Mouse (Mus musculus) natural killer cell, adult 2 months (primary cell): ENCODE results near the gene H2-K1.
"Not testable (repeated sequence)": the region's sequence is repeated elsewhere in the genome, so short reads cannot be mapped to it uniquely, and the experiment has no call there.

Source experiments
- DNase-seq, 2 experiments: peaks; one replicate each; pipeline ENCODE4 v3.0.0; 2022; ENCODE audit warnings: low spot score in 2 of 2

Gene H2-K1

DNA sequence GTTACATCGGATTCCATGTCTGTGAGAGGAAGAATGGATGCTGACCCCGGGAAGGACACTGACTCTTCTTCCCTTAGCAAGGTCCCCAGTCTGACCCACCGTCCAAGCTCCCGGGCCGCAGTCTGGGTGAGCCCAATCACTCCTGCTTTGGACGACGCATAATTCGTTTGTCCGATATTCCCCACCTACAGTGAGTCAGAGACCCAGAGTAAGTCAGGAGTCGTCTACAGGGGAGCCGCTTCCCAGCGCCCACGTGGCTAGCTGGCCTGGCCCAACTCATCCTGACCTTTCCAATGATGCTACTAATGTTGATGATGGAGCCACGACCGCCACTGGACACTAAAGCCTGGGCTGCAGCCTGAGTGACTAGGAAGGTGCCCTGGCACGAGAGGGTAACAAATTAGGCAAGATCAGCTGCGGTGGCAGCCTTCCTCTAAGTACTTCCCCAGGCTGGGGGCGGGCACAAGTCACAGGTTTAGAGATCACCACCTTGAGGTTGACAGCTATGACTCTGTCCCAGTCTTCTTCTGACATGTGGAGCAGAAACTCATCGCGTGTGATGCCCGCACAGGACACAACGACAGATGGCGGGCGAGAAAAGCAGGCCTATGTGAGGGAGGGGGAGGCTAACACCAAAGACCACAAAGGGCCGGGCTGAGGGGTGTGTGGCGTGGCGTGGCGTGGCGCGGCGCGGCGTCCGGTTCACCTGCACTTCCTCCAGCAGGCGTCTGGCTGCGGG lies 26.9 kb upstream of the H2-K1 start:
- DNase-seq, result peak; percentile 78 to 80

DNA sequence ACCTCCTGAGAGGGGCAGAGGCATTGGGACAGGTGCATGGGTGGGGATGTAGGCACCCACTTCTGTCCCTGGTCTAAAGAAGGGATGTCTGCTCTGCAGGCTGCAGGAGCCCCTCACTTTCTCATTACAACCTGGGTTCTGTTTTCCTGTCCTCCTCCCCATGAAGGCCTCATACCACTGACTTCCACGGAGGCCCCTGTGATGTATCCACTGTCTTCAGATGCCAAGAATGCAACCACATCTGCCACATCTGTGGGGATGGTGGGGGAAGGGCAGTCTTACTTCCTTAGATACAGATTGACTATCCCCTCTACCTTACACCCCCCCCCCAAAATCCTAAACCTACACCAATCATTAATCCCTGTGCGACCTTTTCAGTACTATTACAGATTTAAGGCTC lies 26.1 kb upstream of the H2-K1 start:
- no peak for DNase-seq

DNA sequence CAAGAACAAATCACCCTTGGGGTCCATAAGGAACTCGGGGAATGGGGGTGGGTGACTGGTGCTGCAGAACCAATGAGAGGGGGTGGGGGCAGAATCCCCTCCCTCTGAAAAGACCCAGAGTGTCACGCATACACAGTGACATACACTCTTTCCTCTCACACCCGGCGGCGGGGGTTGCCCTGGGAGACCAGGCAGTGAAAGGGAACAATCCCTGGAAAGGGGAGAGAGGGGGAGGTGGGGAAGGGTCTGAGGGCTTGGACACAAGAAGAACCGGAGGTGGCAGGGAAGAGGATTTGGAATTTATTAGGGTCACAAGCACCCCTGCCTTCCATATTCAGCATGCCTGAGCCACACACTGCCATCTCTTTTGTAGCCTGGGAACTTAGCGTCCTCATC lies 25.6 kb upstream of the H2-K1 start:
- DNase-seq, result no peak

DNA sequence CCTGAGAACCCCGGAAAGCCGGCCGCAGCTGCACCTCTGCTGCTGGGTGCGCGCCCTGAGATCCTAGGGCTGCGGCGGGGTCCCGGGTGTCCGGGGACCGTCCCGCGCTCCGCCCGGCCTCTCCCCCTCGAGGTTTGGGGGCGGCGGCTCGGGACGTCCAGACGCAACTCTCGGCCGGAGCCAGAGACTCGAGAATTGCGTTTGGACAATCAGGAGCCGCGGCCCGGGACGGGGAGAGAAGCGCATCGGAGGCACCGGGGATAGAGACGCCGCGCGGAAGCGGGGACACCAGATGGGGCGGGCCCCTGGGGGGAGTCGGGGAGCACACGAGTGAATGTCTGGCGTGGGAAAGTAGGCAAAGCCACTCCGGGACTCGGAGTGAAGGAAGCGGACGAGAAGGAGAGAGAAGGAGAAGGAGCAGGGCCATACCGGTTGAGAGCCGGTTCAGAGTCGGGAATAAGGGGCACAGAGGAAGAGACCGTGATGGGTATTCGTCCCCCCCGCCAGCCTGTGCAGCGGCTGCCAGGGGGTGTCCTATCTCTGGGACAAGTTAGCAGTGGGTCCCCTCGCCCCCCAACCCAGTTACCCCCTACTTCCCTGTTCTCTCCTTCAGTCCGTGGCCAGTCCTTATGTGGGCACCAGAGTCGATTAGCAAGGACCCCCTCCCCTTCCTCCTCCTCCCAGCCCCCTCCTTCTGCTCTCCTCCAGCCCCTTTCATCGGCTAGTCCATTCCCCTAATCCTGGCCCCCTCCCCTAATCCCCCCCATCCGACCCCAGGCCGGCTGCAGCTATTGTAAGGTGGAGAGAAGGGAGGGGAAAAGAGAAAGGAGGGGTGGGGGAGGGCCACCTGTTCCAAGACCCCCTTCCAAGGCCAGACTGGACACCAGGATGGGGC lies 25.0 kb upstream of the H2-K1 start:
- DNase-seq, result no peak

DNA sequence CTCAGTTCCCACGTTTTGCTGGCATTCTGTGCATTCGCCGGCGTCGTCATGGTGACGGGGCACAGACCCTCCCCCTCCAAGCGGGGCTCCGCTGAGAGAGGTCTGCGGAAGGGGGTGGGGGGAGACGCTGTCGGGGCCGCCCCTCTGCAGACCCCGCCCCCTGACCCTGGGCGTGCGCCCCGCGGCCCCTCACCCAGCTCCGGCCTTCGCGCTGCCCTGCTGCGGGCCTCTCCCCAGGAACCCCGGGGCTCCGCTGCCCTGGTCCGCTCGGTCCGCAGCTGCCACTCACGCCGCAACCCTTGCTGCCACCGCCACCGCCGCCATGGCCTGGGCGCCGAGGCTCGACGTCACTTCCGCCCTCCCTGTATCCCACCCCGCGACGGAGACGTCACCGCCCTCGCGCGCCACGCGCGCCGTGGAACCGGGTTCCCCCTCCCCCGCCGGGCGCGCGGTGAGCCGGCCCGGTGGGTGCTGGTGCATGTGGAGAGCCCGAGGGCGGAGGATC lies 24.2 kb upstream of the H2-K1 start, which contains the start of gene Ring1:
Ring1 (minus strand) TSS at position 364 of the 505 bp plus-strand sequence.
- peak; percentile 78 to 83 for DNase-seq

DNA sequence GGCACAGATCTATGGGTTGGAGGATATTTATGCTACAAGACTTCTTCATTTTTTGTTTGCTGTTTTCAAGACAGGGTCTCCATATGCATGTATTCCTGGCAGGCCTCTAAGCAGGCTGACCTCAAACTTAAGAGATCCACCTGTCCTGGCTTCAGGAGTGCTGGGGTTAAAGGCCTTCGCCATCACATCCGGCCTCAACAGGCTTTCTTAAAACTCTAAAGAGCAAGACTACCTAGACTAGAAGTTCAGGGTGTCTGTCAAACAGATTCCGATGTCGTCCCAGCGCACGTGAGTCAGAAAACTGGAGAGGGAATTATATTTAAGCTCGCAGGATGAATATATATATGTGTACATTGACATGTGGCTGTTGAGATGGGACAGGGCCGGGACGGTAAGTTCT lies 23.5 kb upstream of the H2-K1 start:
- no peak for DNase-seq

DNA sequence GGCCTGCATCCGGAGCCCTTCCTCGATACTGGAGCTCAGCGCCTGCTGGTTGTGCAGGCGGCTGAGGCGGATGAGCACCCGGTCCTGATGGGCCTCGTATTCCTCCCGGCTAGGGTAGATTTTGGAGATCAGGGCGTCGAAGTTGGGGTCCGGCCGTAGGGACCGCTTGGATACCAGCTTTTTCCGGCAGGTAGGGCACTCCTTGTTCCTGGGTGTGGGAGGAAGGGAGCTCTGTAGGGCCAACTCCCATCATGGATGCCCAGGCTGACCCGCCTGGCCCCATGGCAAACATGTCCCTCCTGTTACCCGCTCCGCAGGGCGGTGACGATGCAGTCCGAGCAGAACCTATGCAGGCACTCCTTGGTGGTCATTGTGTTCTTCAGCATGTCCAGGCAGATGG lies 22.8 kb upstream of the H2-K1 start:
- no peak for DNase-seq

DNA sequence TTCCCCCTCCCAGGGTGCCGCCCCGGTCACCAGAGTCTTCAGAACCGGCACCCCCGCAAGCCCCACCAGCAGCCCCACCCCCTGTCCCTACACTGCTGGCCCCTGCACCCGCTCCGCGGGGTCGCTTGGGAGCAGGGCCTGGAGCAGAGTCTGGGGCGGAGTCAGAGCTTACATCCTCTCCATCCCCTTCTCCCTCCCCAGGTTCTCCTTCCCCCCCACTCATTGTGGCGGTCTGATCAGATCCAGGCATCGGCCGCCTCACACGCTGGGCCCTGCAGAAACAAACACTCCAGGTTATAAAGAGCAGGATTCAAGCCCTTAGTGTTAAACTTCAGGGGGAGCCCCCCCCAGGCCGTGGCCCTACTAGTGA lies 22.3 kb upstream of the H2-K1 start:
- no peak for DNase-seq

DNA sequence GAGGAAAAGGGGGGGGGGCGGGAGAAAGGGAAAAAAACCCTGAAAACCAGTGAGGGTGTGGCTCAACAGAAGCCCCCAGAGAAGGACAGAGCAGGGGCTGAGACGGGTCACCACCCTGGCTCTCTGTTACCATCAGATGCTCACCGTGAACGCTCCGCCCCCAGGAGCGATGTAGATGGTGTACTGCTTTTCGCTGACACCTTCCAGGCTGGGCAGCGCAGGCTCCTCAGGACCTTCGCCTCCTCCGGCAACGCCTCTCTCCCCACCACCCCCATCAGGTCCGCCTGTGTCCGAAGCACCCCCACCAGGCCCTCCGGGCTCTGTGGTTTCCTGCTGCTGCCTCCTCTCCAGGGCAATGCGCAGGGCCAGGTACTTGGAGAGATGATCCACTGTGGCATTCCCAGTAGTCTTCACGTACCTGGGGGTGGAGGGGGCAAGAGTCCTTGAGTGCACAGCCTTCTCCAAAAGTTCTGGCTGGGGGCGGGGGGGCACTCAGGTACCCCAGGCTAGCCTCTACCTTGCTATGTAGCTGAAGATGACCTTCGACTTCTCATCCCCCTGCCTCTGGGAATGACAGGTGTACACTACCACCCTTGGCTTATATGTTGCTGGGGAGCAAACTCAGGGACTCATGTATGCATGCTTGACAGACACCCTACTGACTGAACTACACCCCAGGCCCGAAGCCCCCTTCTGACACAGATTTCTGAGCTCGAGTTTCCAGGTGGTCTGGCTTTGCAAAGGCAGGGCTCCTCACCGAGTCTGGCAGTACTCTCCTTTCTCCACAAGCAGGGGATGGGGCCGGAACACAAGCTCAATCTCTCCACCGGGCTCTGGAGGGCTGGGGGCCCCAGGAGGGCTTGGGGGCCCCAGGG lies 21.6 kb upstream of the H2-K1 start:
- no peak for DNase-seq

DNA sequence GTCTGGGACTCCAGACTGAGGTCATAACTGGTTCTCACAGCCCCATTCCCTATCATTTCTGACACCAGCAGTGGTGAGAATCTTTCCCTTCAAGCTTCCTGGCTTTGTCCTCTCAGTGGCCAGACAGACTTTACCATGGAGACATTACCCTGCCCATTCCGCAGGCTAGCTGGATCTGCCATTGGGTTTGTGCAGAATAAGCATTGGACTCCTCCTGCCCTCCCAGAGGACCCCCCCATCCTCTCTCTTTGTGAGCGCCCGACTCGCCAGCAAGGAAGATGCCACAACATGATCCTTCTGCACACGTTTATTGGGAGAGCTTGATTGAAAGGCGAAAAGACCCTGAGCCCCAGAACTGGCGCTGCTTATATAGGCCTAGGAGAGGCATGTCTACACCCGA lies 13.3 kb upstream of the H2-K1 start:
- DNase-seq, result no peak

DNA sequence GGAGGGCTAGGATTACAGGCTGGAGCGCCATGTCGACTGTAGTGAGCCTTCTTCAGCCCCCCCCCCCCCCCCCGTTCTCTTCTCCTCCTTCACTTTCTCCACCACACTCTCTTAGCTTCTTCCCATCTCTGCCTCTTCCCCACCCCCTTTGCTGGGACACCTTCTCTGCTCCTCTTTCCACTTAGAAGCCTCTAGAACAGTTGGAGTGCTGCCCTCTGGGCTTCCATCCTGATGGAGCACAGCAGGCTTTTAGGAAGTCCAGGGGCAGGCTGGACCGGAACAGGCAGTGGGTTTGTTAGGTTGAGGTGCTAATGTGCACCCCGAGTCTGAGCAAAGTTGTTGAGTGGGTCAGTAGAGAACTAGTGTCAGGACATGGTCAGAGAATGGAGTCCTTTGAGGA lies 10.0 kb upstream of the H2-K1 start:
- no peak for DNase-seq

DNA sequence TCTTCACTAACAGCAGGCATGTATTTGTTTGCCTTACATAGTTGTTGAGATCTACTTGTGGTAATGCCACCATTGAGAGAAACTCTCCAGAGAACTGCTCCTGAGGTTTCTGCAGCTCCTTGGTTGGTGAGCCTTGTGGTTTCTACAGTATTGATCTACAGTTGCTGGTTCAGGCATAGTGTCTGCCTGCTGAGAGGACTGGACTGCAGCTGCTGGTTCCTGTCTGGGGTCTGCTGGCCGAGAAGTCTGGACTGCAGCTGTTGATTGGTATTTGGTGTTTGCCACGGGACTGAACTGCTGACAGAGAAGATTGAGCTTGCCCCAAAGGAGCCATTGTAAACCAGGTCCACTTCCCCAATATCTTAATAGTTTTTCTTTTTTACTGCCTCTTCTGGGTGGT lies 6.4 kb upstream of the H2-K1 start:
- no peak for DNase-seq

DNA sequence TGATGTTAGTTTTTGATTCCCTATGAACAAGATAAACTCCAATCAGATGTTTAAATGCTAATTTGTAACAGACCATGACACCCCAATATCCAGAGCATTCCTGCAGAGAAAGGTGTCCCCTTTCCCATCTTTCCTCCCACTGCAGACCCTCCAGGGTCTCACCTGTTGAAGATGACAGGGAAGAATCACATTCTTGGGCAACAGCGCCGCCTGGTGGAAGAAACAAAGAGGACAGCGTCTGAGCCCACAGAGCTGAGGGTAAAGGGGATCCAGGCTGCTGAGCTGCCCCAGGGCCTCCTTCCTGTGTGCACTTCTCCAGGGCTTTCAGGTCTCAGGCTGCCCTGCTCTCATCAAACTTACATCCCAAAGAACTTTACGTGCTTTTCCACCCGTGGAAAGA lies 3.3 kb upstream of the H2-K1 start:
- DNase-seq, result peak in 1 of 2 experiments; percentile 63

DNA sequence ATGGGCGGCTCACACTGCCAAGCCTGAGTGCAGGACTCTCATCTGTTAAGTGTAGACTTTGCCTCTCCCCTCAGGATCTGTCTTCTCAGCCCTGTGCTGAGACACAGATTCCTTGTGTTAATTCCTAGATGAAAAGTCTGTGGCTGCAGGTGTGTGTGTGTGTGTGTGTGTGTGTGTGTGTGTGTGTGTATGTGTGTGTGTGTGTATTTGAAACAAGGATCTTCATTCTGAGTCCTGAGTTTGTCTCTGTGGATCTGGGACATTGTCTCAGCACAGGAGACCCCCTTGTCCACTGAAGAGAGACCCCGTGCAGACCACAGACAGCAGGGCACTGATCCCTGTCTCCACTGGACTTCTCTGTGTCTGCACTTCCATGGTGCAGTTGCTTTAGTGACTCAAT lies 649 bp upstream of the H2-K1 start:
- DNase-seq, result not testable (repeated sequence)

DNA sequence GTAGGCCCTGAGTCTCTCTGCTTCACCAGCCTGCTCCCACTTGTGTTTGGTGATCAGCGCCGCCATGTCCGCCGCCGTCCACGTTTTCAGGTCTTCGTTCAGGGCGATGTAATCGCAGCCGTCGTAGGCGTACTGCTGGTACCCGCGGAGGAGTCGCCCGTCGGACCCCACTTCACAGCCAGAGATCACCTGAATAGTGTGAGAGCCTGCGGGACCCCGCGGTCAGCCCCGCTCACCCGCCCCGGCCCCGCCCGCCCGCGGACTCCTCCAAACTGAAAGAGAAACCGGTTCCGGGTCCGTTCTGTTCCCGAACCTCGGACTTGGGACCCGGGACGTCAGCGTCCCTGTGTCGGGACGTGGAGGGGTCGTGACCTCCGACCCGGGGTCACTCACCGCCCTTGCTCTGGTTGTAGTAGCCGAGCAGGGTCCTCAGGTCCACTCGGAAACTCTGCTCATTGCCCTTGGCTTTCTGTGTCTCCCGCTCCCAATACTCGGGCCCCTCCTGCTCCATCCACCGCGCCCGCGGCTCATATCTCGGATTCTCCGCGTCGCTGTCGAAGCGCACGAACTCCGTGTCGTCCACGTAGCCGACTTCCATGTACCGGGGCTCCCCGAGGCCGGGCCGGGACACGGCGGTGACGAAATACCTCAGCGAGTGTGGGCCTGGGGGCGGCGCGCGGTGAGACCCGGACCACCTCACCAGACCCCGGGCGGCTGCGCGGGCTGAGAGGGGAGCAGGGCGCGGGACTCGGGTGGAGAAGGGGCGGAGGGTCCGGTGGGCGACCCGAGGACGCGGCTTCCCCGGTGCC lies 602 bp downstream of the H2-K1 start:
- no peak for DNase-seq

DNA sequence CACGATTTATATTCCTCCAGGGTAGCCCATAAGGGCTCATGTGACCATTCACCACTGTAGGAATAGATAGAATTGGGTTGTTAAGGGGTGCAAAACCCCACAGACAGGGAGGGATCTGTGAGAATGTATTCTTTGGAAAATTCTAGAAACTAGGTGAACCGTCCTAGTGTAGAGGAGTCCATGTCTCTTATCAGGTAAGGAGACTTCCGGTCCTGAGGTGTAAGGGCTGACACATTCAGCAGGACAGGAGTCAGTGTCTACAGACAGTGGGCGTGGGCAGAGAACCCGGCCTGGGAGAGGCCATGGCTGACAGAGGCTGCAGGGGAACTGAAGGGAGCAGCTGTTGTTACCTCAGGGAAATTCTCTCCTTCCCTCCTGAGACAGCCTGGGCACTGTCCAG lies 1.4 kb downstream of the H2-K1 start:
- DNase-seq, result peak; percentile 47 to 56

DNA sequence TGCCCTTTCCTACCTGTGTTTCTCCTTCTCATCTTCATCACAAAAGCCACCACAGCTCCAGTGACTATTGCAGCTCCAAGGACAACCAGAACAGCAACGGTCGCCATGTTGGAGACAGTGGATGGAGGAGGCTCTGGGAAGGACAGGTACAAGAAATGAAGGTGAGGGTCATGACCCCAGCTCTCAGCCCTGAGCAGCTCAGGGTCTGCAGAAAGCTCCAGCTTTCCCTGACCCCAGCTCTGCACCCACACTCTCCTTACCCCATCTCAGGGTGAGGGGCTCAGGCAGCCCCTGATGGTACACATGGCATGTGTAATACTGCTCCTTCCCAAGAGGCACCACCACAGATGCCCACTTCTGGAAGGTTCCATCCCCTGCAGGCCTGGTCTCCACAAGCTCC lies 3.1 kb downstream of the H2-K1 start:
- DNase-seq, result not testable (repeated sequence)

DNA sequence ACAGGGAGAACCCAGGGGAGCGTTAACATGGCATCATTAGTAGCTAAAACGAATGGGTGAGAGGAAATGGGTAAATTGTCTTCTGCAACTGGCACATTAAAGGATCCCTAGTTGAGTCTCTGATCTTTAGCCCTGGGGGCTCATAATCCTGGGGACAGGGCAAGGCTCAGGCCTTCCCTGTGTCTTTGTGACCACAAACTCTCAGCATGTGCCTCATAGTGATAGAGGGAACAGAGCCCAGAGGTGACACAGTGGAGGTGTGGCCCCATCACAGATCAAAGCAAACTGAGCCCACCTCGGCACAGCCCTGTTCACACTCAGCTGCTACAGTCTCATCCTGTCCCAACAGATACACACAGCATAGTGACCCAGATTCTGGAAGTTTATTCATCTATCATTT lies 4.5 kb downstream of the H2-K1 start:
- DNase-seq, result peak in 1 of 2 experiments; percentile 37

DNA sequence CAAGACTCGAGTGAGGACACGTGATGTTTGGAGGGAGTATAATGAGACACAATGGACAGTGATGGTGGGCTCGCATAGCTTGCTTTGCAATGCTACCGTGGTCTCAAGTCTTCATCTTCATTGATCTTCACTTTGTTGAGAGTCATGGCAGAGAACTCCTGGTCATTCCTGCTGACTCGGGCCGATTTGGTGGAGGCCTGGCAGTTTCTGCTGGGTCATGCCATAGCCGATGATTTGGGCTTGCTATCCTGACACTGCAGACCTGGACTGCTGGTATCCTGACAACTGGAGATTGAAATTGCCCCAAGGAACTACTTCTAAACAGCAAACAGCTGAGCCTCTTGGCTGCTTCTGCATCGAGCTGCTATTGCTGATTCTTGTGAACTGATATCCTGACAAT lies 5.2 kb downstream of the H2-K1 start:
- DNase-seq, result no peak

DNA sequence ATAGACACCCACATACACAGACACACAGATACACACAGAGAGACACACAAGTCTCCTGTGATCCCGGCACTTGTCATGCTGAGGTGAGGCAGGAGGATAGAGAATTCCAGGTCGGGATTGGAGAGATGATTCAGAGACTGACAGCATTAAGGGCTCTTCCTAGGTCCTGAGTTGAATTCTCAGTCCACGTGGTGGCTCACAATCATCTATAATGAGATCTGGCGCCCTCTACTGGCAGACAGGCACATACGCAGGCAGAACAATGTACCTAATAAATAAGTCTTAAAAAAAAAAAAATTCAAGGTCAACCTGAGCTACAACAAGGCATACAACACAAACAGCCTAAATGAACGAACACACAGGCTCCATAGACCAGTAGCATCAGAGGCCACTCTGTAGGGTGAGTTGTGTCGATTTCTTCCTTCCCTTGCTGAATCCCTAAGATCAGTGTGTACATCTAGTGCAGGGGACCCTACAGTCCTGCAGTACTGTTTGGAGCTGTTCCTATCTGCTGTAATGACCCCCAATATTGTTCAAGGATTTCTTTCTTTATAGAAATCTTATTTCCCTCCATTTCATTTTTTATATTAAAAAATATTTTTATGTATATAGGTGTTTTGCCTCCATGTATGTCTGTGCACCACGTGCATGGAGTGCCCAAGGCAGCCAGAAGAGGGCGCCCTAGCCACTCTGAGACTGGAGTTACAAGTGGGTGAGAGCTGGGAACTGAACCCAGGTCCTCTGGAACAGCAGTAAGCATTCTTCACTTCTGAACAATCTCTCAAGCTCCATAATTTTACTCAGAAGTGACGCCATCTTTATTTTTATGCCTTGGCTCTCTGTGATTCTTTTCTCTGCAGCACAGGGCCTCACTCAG lies 8.1 kb downstream of the H2-K1 start:
- peak; percentile 63 to 76 for DNase-seq
